Mouse (Mus musculus) gastrocnemius, postnatal 14 days (tissue): ENCODE results near the gene Pcbp1. TPM values are rescaled to one million over a fixed set of nuclear protein-coding genes. Genes with fewer than 3 reads are reported as not detected.
A peak's percentile ranks its signal among the peaks of the same experiment; 100 is the strongest.

Experiments used
- DNase-seq: peaks from one replicate; pipeline ENCODE4 v3.0.0; 2021; ENCODE audit warnings: mixed read lengths
- intact Hi-C: fragments of 180-260 bp; cut with DNase I; formaldehyde crosslinking; loops from one replicate; pipeline ENCODE4 v1.15.1; 2025; ENCODE audit warnings: low total_unique reads
- microRNA-seq, 2 experiments: library from miRNA; unstranded; fragments of <30 nt; microRNA quantifications; one replicate each; pipeline ENCODE4 v1.2.0; 2021
- total RNA-seq, 2 experiments: library from RNA; stranded (reverse); gene quantifications; 2 replicates each; pipeline ENCODE4 v1.2.3; 2021

Gene Pcbp1
- total RNA-seq, 2 experiments from 2014 or later = 128 to 164 TPM

GRCm38 (mm10) chr6:86475462-86476167 lies 50.5 kb downstream of the Pcbp1 start:
- intact Hi-C loops = no loop called here
- DNase-seq = peak; percentile 40

GRCm38 (mm10) chr6:86474646-86475181 lies 51.4 kb downstream of the Pcbp1 start:
- intact Hi-C loops = loop anchor here (5.0 kb wide), 1 partner anchor 53 kb away; the partner anchor contains the start of gene Pcbp1
- DNase-seq = no peak

Small RNA genes lying within 50 kb of the gene (microRNA-seq; reads per million reads assigned to microRNA genes)
- gene Gm22184 = 0 reads per million in 2 experiments

Other genes starting within 250 kb of the Pcbp1 start
- 10 to 100 TPM; 18.3 to 21.6 TPM for gene Fam136a, start 160.7 kb downstream of the Pcbp1 start, total RNA-seq
- 10 to 100 TPM; 32.4 to 45.6 TPM for gene Snrpg, start 155.0 kb downstream of the Pcbp1 start, total RNA-seq
- gene Pcyox1, start 129.2 kb downstream of the Pcbp1 start, total RNA-seq = 10 to 100 TPM; 63.0 to 63.1 TPM
- 10 to 100 TPM; 21.5 to 25.2 TPM for gene Tia1, start 122.1 kb downstream of the Pcbp1 start, total RNA-seq
- under 1 TPM in 1 of 2 experiments, not detected in 1; 0.47 TPM for gene Gm44790, start 99.7 kb downstream of the Pcbp1 start, total RNA-seq
- 1 to 10 TPM; 6.4 to 7.8 TPM for gene C87436, start 87.9 kb downstream of the Pcbp1 start, total RNA-seq
- under 1 TPM in 1 of 2 experiments, not detected in 1; 0.13 TPM for gene Asprv1, start 101.8 kb upstream of the Pcbp1 start, total RNA-seq
- gene Mxd1, start 142.8 kb upstream of the Pcbp1 start, total RNA-seq = 1 to 10 TPM; 3.9 to 4.0 TPM
- 10 to 100 TPM; 67.5 to 78.2 TPM for gene Snrnp27, start 158.2 kb upstream of the Pcbp1 start, total RNA-seq
- gene Gmcl1, start 207.1 kb upstream of the Pcbp1 start, total RNA-seq = 1 to 10 TPM; 3.4 to 3.8 TPM